Mouse (Mus musculus) myocyte (in vitro differentiated cells): Measurements from ENCODE around the gene Agl.

Source experiments
- MAX ChIP-seq: IDR thresholded peaks from one replicate; pipeline ENCODE4 v1.6.1; 2011; ENCODE audit warnings: low read depth, mild to moderate bottlenecking, control low read depth
- MYOD1 ChIP-seq, 3 experiments: IDR thresholded peaks; one replicate each; pipeline ENCODE4 v1.6.1; 2011; ENCODE audit warnings: control low read depth in 2 of 3, low read depth in 2 of 3, mild to moderate bottlenecking in 2 of 3, moderate library complexity in 1 of 3; ENCODE audit not compliant: insufficient read length in 2 of 3, control insufficient read depth in 1 of 3
- MYOG ChIP-seq, 3 experiments: IDR thresholded peaks; one replicate each; pipeline ENCODE4 v1.6.1; 2011; ENCODE audit warnings: control low read depth in 2 of 3, low read depth in 2 of 3, mild to moderate bottlenecking in 2 of 3; ENCODE audit not compliant: insufficient read length in 2 of 3, control insufficient read depth in 1 of 3, insufficient read depth in 1 of 3
- POLR2A ChIP-seq: IDR thresholded peaks from one replicate; pipeline ENCODE4 v1.6.1; 2011; ENCODE audit warnings: low read depth, mild to moderate bottlenecking, control low read depth, moderate library complexity; ENCODE audit not compliant: insufficient read length
- POLR2AphosphoS2 ChIP-seq: IDR thresholded peaks from one replicate; pipeline ENCODE4 v1.6.1; 2011; ENCODE audit warnings: low read depth, control low read depth; ENCODE audit not compliant: insufficient read length
- SRF ChIP-seq: IDR thresholded peaks from one replicate; pipeline ENCODE4 v1.6.1; 2011; ENCODE audit warnings: low read depth; ENCODE audit not compliant: control insufficient read depth, insufficient read length
- TCF12 ChIP-seq: IDR thresholded peaks from one replicate; pipeline ENCODE4 v1.6.1; 2011; ENCODE audit warnings: mild to moderate bottlenecking, control low read depth; ENCODE audit not compliant: poor library complexity, insufficient read depth, severe bottlenecking

- TF ChIP-seq POLR2A (no peak), MAX (no peak), MYOG (IDR thresholded peaks at IDR 0.05; ENCODE audit: control insufficient read depth in 1 of 3, insufficient read depth in 1 of 3, insufficient read length in 2 of 3, low read depth in 2 of 3) (no peak), SRF (no peak), POLR2AphosphoS2 (no peak), MYOD1 (IDR thresholded peaks at IDR 0.05; ENCODE audit: control insufficient read depth in 1 of 3, insufficient read length in 2 of 3, low read depth in 2 of 3) (no peak), TCF12 (no peak)
Measured at GRCm38 (mm10) chr3:116834241-116834640, 26.3 kb upstream of the Agl start.
